Mouse (Mus musculus) stomach, embryonic 14.5 days (tissue): Measurements from ENCODE around the gene Lrrc59. TPM values are rescaled to one million over a fixed set of nuclear protein-coding genes. Genes with fewer than 3 reads are reported as not detected.

Experiments
- ATAC-seq: fragments of 200-750 bp; cut with Nextera tagmentation; 2 replicates; pipeline ENCODE4 v1.8.0; 2017; ENCODE audit warnings: low read depth, moderate TSS enrichment; ENCODE audit not compliant: insufficient number of reproducible peaks, insufficient read depth, low FRiP score
- H3K27ac ChIP-seq: fragments of 300-500 bp; sonication (generic); 2 replicates; pipeline ENCODE4 v1.5.1; 2014; ENCODE audit warnings: mild to moderate bottlenecking, low read length, moderate library complexity, mixed read lengths
- H3K27me3 ChIP-seq: fragments of 300-500 bp; sonication (generic); 2 replicates; pipeline ENCODE4 v1.6.1; 2014; ENCODE audit warnings: low read length, control low read depth, mixed read lengths; ENCODE audit not compliant: control insufficient read depth, insufficient read depth
- H3K36me3 ChIP-seq: fragments of 300-500 bp; sonication (generic); 2 replicates; pipeline ENCODE4 v1.6.1; 2014; ENCODE audit warnings: mild to moderate bottlenecking, control low read depth, low read length, moderate library complexity, mixed read lengths; ENCODE audit not compliant: control insufficient read depth, insufficient read depth
- H3K4me1 ChIP-seq: fragments of 300-500 bp; sonication (generic); 2 replicates; pipeline ENCODE4 v1.6.1; 2014; ENCODE audit warnings: low read length, control low read depth, mixed read lengths; ENCODE audit not compliant: control insufficient read depth, insufficient read depth
- H3K4me2 ChIP-seq: fragments of 300-500 bp; sonication (generic); replicated peaks from 2 replicates; pipeline ENCODE4 v1.6.1; 2014; ENCODE audit warnings: low read depth, low read length, control low read depth
- H3K4me3 ChIP-seq: fragments of 300-500 bp; sonication (generic); 2 replicates; pipeline ENCODE4 v1.5.1; 2014; ENCODE audit warnings: low read depth, low read length, control low read depth
- H3K9ac ChIP-seq: fragments of 300-500 bp; sonication (generic); replicated peaks from 2 replicates; pipeline ENCODE4 v1.6.1; 2014; ENCODE audit warnings: low read depth, mild to moderate bottlenecking, control low read depth, low read length, moderate library complexity, mixed read lengths
- H3K9me3 ChIP-seq: fragments of 300-500 bp; sonication (generic); 2 replicates; pipeline ENCODE4 v1.6.1; 2016; ENCODE audit warnings: low read depth, low read length, control low read depth; ENCODE audit not compliant: control insufficient read depth
- WGBS: fragments of 180-500 bp; shearing (Covaris S2); extraction: QIAGEN DNeasy Blood & Tissue Kit; methylation state at CpG from one replicate; pipeline ENCODE4 v1.1.7; 2014; 5-methylcytosine and 5-hydroxymethylcytosine counted together
- polyA plus RNA-seq: library from polyadenylated mRNA; unstranded; fragments of >200 nt; fragmentation: Nextera tagmentation; extraction: Ambion mirVana; gene quantifications from 2 replicates; pipeline ENCODE4 v1.2.1, GENCODE M21; 2014

The Lrrc59 gene
- polyA plus RNA-seq, 1 experiment from 2014 or later = 147 TPM

- H3K27me3 ChIP-seq = no peaks in the 10 kb centered on the region
- no peaks in the 10 kb centered on the region for H3K36me3 ChIP-seq
- 0 out of 2 replicates have a peak, but pooled peaks cover 7% of the 10 kb centered on the region for H3K4me1 ChIP-seq
- peak within 1 kb of the TSS; percentile 69 for H3K4me2 ChIP-seq
- H3K27ac ChIP-seq = peak within 1 kb of the TSS; percentile 33; the same call in 1 of the 2 replicates
- no peaks in the 10 kb centered on the region for H3K9me3 ChIP-seq
- peak within 1 kb of the TSS; percentile 61 for H3K4me3 ChIP-seq
- WGBS = 1% methylated on average over 52 of the region's 52 CpGs
- ATAC-seq = peak; percentile 91
- peak within 1 kb of the TSS; percentile 53 for H3K9ac ChIP-seq
These were observed 28.0 kb upstream of the Lrrc59 start, which contains the start of gene Acsf2 for GRCm38 (mm10) chr11:94601321-94602281. Gene Acsf2 (minus strand): TSS chr11:94601871.

- 66% methylated on average over 11 of the region's 11 CpGs for WGBS
- Histone ChIP-seq H3K4me3 (peak overlapping the region; percentile 61; the same call in 1 of the 2 replicates), H3K27ac (peak overlapping the region; percentile 33; the same call in 1 of the 2 replicates), H3K27me3 (no peaks in the 10 kb centered on the region), H3K36me3 (no peaks in the 10 kb centered on the region), H3K9me3 (no peaks in the 10 kb centered on the region), H3K9ac (peak overlapping the region; percentile 53; the same call in 1 of the 2 replicates), H3K4me1 (0 out of 2 replicates have a peak, but pooled peaks cover 7% of the 10 kb centered on the region), H3K4me2 (peak overlapping the region; percentile 69)
- ATAC-seq = no peak
These were observed 27.1 kb upstream of the Lrrc59 start for GRCm38 (mm10) chr11:94602356-94602955.

- Histone ChIP-seq H3K27me3 (no peaks in the 10 kb centered on the region), H3K9ac (no peak overlapping the region), H3K4me1 (no peaks in the 10 kb centered on the region), H3K36me3 (no peaks in the 10 kb centered on the region), H3K4me2 (no peak overlapping the region), H3K27ac (no peak overlapping the region), H3K9me3 (no peaks in the 10 kb centered on the region), H3K4me3 (no peak overlapping the region)
- ATAC-seq = no peak
- 76% methylated on average over 4 of the region's 4 CpGs for WGBS
These were observed 18.5 kb upstream of the Lrrc59 start for GRCm38 (mm10) chr11:94610744-94611740.

- H3K4me2 ChIP-seq = no peak overlapping the region
- ATAC-seq = no peak
These were observed 15.0 kb upstream of the Lrrc59 start for GRCm38 (mm10) chr11:94614603-94615002.

GRCm38 (mm10) chr11:94615494-94615893, 14.1 kb upstream of the Lrrc59 start:
- Histone ChIP-seq H3K4me2 (no peak overlapping the region), H3K27me3 (no peaks in the 10 kb centered on the region), H3K36me3 (no peaks in the 10 kb centered on the region), H3K9ac (no peak overlapping the region), H3K27ac (no peak overlapping the region), H3K4me3 (no peak overlapping the region), H3K4me1 (no peaks in the 10 kb centered on the region), H3K9me3 (no peaks in the 10 kb centered on the region)
- no peak for ATAC-seq
- WGBS = 35% methylated on average over 4 of the region's 4 CpGs

More at GRCm38 (mm10) chr11:94614603-94615002, 15.0 kb upstream of the Lrrc59 start:
- Histone ChIP-seq H3K9me3 (no peaks in the 10 kb centered on the region), H3K9ac (no peak overlapping the region), H3K27ac (no peak overlapping the region), H3K4me3 (no peak overlapping the region), H3K27me3 (no peaks in the 10 kb centered on the region), H3K36me3 (no peaks in the 10 kb centered on the region), H3K4me1 (no peaks in the 10 kb centered on the region)
- WGBS = 74% methylated on average over 4 of the region's 4 CpGs

GRCm38 (mm10) chr11:94617646-94618045, 11.9 kb upstream of the Lrrc59 start:
- Histone ChIP-seq H3K4me3 (no peak overlapping the region), H3K9ac (no peak overlapping the region), H3K4me1 (no peaks in the 10 kb centered on the region), H3K4me2 (no peak overlapping the region), H3K27ac (no peak overlapping the region), H3K9me3 (no peaks in the 10 kb centered on the region), H3K36me3 (no peaks in the 10 kb centered on the region), H3K27me3 (no peaks in the 10 kb centered on the region)
- 90% methylated on average over 2 of the region's 2 CpGs for WGBS
- ATAC-seq = no peak

GRCm38 (mm10) chr11:94620766-94621457, 8.7 kb upstream of the Lrrc59 start:
- Histone ChIP-seq H3K4me1 (no peaks in the 10 kb centered on the region), H3K27ac (no peak overlapping the region), H3K9ac (no peak overlapping the region), H3K9me3 (no peaks in the 10 kb centered on the region), H3K4me3 (no peak overlapping the region), H3K4me2 (no peak overlapping the region), H3K27me3 (no peaks in the 10 kb centered on the region), H3K36me3 (no peaks in the 10 kb centered on the region)
- 63% methylated on average over 6 of the region's 6 CpGs for WGBS
- no peak for ATAC-seq
